Mouse (Mus musculus): ENCODE measurements at regions not wholly inside any gene's neighbourhood (a gene's known extent, or its start where the extent isn't known, plus 50 kb on each side); places are given as distances from the start of the nearest gene placed in this dataset.

DNA sequence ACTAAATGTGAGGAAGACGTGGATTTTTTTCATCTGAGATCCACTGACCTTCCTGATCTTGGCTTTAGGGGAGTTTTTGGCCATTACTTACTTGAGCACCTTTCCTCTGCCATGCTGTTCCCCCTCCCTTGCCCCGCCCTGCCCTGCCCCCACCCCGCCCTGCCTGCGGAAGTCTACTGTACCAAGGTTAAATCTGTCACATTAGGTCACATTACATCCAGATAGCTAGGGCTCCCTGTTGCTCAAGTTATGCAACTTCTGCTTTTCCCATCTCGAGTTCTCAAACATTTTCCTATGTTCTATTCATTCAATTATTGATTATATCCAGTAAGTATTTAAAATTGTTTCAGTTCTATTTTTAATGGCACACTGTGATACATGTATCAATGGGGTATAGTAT lies 144.7 kb upstream of the Cnot2 start:
- DNase-seq (ENCODE audit: low spot score) (no peak), ATAC-seq (ENCODE audit: low FRiP score, low read depth) (no peak)
- no peaks in the 10 kb centered on the region for H3K9me3 ChIP-seq (ENCODE audit: control insufficient read depth, low read length)

GRCm38 (mm10) chr10:116721986-116722385 lies 140.7 kb upstream of the Cnot2 start:
- Histone ChIP-seq H3K4me2 (replicated peaks; ENCODE audit: low read depth, low read length, severe bottlenecking) (no peak overlapping the region), H3K9ac (ENCODE audit: low read depth, low read length, severe bottlenecking) (no peak overlapping the region), H3K36me3 (ENCODE audit: control insufficient read depth, insufficient read depth, low read length) (no peaks in the 10 kb centered on the region), H3K27ac (replicated peaks; ENCODE audit: low read depth, low read length) (no peak overlapping the region), H3K27me3 (ENCODE audit: control insufficient read depth, insufficient read depth, low read length) (no peaks in the 10 kb centered on the region), H3K9me3 (ENCODE audit: control insufficient read depth, low read length) (no peaks in the 10 kb centered on the region), H3K4me3 (replicated peaks; ENCODE audit: low read length) (no peak overlapping the region), H3K4me1 (ENCODE audit: control insufficient read depth, insufficient read depth, low read length) (no peaks in the 10 kb centered on the region)
- DNase-seq (ENCODE audit: low spot score), result no peak
- 84% methylated on average over 9 of the region's 9 CpGs for WGBS
- no peak for TF ChIP-seq POLR2A (IDR thresholded peaks at IDR 0.05; ENCODE audit: borderline replicate concordance, extremely low read depth, insufficient read depth, insufficient read length)
- ATAC-seq (ENCODE audit: low FRiP score, low read depth), result no peak

More for the DNA sequence above, 144.7 kb upstream of the Cnot2 start:
- Histone ChIP-seq H3K27ac (replicated peaks; ENCODE audit: low read depth, low read length) (no peak overlapping the region), H3K4me3 (replicated peaks; ENCODE audit: low read length) (no peak overlapping the region), H3K27me3 (ENCODE audit: control insufficient read depth, insufficient read depth, low read length) (no peaks in the 10 kb centered on the region), H3K4me2 (replicated peaks; ENCODE audit: low read depth, low read length, severe bottlenecking) (no peak overlapping the region), H3K36me3 (ENCODE audit: control insufficient read depth, insufficient read depth, low read length) (no peaks in the 10 kb centered on the region), H3K4me1 (ENCODE audit: control insufficient read depth, insufficient read depth, low read length) (peaks cover 15% of the 10 kb centered on the region), H3K9ac (ENCODE audit: low read depth, low read length, severe bottlenecking) (no peak overlapping the region)
- WGBS, result 91% methylated on average over 5 of the region's 5 CpGs
- TF ChIP-seq POLR2A (IDR thresholded peaks at IDR 0.05; ENCODE audit: borderline replicate concordance, extremely low read depth, insufficient read depth, insufficient read length), result no peak

DNA sequence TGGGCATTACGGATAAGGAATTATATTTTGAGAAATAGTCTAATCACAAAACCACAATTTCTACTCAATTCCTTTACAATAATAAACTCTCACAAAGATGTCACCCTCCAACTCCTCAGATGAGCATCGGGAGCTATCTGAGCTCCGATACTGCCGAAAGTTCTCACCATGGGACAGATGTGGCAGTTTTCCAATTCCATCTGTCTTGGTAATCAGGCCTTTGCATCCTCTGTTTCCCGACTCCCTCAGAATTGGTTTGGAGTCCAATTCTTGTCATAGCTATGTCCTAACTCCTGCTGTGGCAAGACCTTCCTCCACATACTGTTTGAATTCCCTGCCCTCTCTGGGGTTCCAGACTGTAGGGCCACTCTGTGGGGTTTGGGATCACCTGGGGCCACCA lies 138.3 kb upstream of the Cnot2 start:
- ATAC-seq (ENCODE audit: low FRiP score, low read depth) (no peak), DNase-seq (ENCODE audit: low spot score) (no peak)
- Histone ChIP-seq H3K4me1 (ENCODE audit: control insufficient read depth, insufficient read depth, low read length) (no peaks in the 10 kb centered on the region), H3K4me3 (replicated peaks; ENCODE audit: low read length) (no peak overlapping the region), H3K27me3 (ENCODE audit: control insufficient read depth, insufficient read depth, low read length) (no peaks in the 10 kb centered on the region), H3K36me3 (ENCODE audit: control insufficient read depth, insufficient read depth, low read length) (no peaks in the 10 kb centered on the region), H3K9ac (ENCODE audit: low read depth, low read length, severe bottlenecking) (no peak overlapping the region), H3K9me3 (ENCODE audit: control insufficient read depth, low read length) (0 out of 2 replicates have a peak, but pooled peaks cover 6% of the 10 kb centered on the region), H3K4me2 (replicated peaks; ENCODE audit: low read depth, low read length, severe bottlenecking) (no peak overlapping the region), H3K27ac (replicated peaks; ENCODE audit: low read depth, low read length) (no peak overlapping the region)
- WGBS, result 82% methylated on average over 5 of the region's 5 CpGs
- TF ChIP-seq POLR2A (IDR thresholded peaks at IDR 0.05; ENCODE audit: borderline replicate concordance, extremely low read depth, insufficient read depth, insufficient read length), result no peak

- Histone ChIP-seq H3K9me3 (ENCODE audit: control insufficient read depth, low read length) (0 out of 2 replicates have a peak, but pooled peaks cover 6% of the 10 kb centered on the region), H3K36me3 (ENCODE audit: control insufficient read depth, insufficient read depth, low read length) (no peaks in the 10 kb centered on the region), H3K27ac (replicated peaks; ENCODE audit: low read depth, low read length) (no peak overlapping the region), H3K9ac (ENCODE audit: low read depth, low read length, severe bottlenecking) (no peak overlapping the region), H3K27me3 (ENCODE audit: control insufficient read depth, insufficient read depth, low read length) (no peaks in the 10 kb centered on the region), H3K4me3 (replicated peaks; ENCODE audit: low read length) (no peak overlapping the region), H3K4me1 (ENCODE audit: control insufficient read depth, insufficient read depth, low read length) (no peaks in the 10 kb centered on the region), H3K4me2 (replicated peaks; ENCODE audit: low read depth, low read length, severe bottlenecking) (no peak overlapping the region)
- ATAC-seq (ENCODE audit: low FRiP score, low read depth), result no peak
- no peak for DNase-seq (ENCODE audit: low spot score)
- no peak for TF ChIP-seq POLR2A (IDR thresholded peaks at IDR 0.05; ENCODE audit: borderline replicate concordance, extremely low read depth, insufficient read depth, insufficient read length)
- WGBS, result 76% methylated on average over 10 of the region's 10 CpGs
Observed at GRCm38 (mm10) chr10:116717961-116718360, 136.7 kb upstream of the Cnot2 start.

DNA sequence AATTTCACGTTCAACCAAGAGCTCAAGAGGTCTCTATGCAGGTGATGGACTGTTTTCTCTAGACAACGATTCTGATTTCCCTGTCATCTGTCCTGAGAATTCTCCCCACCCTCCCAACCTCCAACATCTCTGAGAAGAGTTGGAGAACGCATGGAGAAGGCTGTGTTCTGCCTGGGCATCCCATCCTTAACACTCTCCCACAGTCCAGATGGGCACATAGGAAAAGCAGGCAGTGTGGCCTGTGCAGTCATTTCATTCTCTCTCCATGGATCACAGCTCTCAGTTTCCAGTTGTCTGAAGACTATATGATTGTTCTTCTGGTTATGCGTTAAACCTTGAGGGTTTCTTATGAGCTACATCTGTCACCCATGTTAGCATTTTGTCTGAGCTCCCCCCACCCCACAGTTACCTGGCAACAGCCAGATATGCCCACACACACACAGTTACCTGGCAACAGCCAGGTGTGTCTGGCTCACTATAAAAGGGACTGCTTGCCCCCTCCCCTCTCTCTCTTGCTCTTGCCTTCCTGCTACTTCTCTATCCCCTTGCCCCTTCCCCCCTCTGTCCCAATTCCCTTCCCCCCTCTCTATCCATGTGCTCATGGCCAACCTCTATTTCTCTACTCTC lies 135.8 kb upstream of the Cnot2 start:
- WGBS, result 88% methylated on average over 4 of the region's 4 CpGs
- H3K4me3 ChIP-seq (replicated peaks; ENCODE audit: low read length), result no peak overlapping the region
- no peaks in the 10 kb centered on the region for H3K27me3 ChIP-seq (ENCODE audit: control insufficient read depth, insufficient read depth, low read length)
- H3K9me3 ChIP-seq (ENCODE audit: control insufficient read depth, low read length), result 0 out of 2 replicates have a peak, but pooled peaks cover 6% of the 10 kb centered on the region
- no peak overlapping the region for H3K9ac ChIP-seq (ENCODE audit: low read depth, low read length, severe bottlenecking)
- ATAC-seq (ENCODE audit: low FRiP score, low read depth), result no peak
- no peak overlapping the region for H3K27ac ChIP-seq (replicated peaks; ENCODE audit: low read depth, low read length)
- DNase-seq (ENCODE audit: low spot score), result no peak
- no peaks in the 10 kb centered on the region for H3K4me1 ChIP-seq (ENCODE audit: control insufficient read depth, insufficient read depth, low read length)
- H3K36me3 ChIP-seq (ENCODE audit: control insufficient read depth, insufficient read depth, low read length), result no peaks in the 10 kb centered on the region
- TF ChIP-seq POLR2A (IDR thresholded peaks at IDR 0.05; ENCODE audit: borderline replicate concordance, extremely low read depth, insufficient read depth, insufficient read length), result no peak
- no peak overlapping the region for H3K4me2 ChIP-seq (replicated peaks; ENCODE audit: low read depth, low read length, severe bottlenecking)
